Mouse (Mus musculus): ENCODE results near the gene Tln2. TPM values are rescaled to one million over a fixed set of nuclear protein-coding genes. Genes with fewer than 3 reads are reported as not detected.

Tln2 gene
- polyA plus RNA-seq (2016; fragmentation: Nextera tagmentation; extraction: Ambion mirVana) = 19.0 and 23.4 TPM in 2 replicates

GRCm38 (mm10) chr9:67559603-67560002, at the start of gene Tln2:
Gene Tln2 (minus strand): TSS chr9:67559703.
- no peaks in the 10 kb centered on the region for H3K4me1 ChIP-seq
- no peak within 1 kb of the TSS for H3K4me2 ChIP-seq (replicated peaks)
- H3K36me3 ChIP-seq = no peaks in the 10 kb centered on the region; the same call in 1 of the 2 replicates
- H3K9ac ChIP-seq = no peak within 1 kb of the TSS
- H3K27me3 ChIP-seq (replicated peaks) = no peaks in the 10 kb centered on the region
- H3K4me3 ChIP-seq = no peak within 1 kb of the TSS
- ATAC-seq (ENCODE audit: low FRiP score, low read depth) = no peak
- H3K9me3 ChIP-seq = 0 out of 2 replicates have a peak, but pooled peaks cover 4% of the 10 kb centered on the region
- 88% methylated on average over 4 of the region's 4 CpGs for WGBS
- no peak within 1 kb of the TSS for H3K27ac ChIP-seq

- Histone ChIP-seq H3K4me1 (no peaks in the 10 kb centered on the region), H3K4me3 (no peak overlapping the region), H3K27ac (no peak overlapping the region), H3K4me2 (replicated peaks) (no peak overlapping the region), H3K9ac (no peak overlapping the region), H3K27me3 (replicated peaks) (no peaks in the 10 kb centered on the region), H3K9me3 (no peaks in the 10 kb centered on the region), H3K36me3 (no peaks in the 10 kb centered on the region)
- ATAC-seq (ENCODE audit: low FRiP score, low read depth) = no peak
- WGBS = 83% methylated on average over 1 of the region's 1 CpGs
Observed at GRCm38 (mm10) chr9:67609226-67609625, 49.7 kb upstream of the Tln2 start.

GRCm38 (mm10) chr9:67607786-67608366, 48.4 kb upstream of the Tln2 start:
- Histone ChIP-seq H3K4me2 (replicated peaks) (no peak overlapping the region), H3K27ac (no peak overlapping the region), H3K27me3 (replicated peaks) (no peaks in the 10 kb centered on the region), H3K9ac (no peak overlapping the region), H3K4me1 (no peaks in the 10 kb centered on the region), H3K36me3 (no peaks in the 10 kb centered on the region), H3K9me3 (no peaks in the 10 kb centered on the region), H3K4me3 (no peak overlapping the region)
- 73% methylated on average over 9 of the region's 9 CpGs for WGBS
- no peak for ATAC-seq (ENCODE audit: low FRiP score, low read depth)

- WGBS = 77% methylated on average over 6 of the region's 6 CpGs
Observed at GRCm38 (mm10) chr9:67607268-67607667, 47.8 kb upstream of the Tln2 start.

GRCm38 (mm10) chr9:67605867-67606435, 46.4 kb upstream of the Tln2 start:
- H3K36me3 ChIP-seq = no peaks in the 10 kb centered on the region
- no peaks in the 10 kb centered on the region for H3K4me1 ChIP-seq
- 47% methylated on average over 7 of the region's 7 CpGs for WGBS
- H3K9ac ChIP-seq = no peak overlapping the region
- H3K4me2 ChIP-seq (replicated peaks) = no peak overlapping the region
- H3K27me3 ChIP-seq (replicated peaks) = no peaks in the 10 kb centered on the region
- H3K27ac ChIP-seq = no peak overlapping the region
- no peak for ATAC-seq (ENCODE audit: low FRiP score, low read depth)
- H3K9me3 ChIP-seq = no peaks in the 10 kb centered on the region
- H3K4me3 ChIP-seq = no peak overlapping the region

More at GRCm38 (mm10) chr9:67607268-67607667, 47.8 kb upstream of the Tln2 start:
- no peaks in the 10 kb centered on the region for H3K4me1 ChIP-seq
- H3K36me3 ChIP-seq = no peaks in the 10 kb centered on the region
- ATAC-seq (ENCODE audit: low FRiP score, low read depth) = no peak
- no peak overlapping the region for H3K27ac ChIP-seq
- no peak overlapping the region for H3K9ac ChIP-seq
- H3K9me3 ChIP-seq = no peaks in the 10 kb centered on the region
- H3K4me3 ChIP-seq = no peak overlapping the region
- H3K4me2 ChIP-seq (replicated peaks) = no peak overlapping the region
- no peaks in the 10 kb centered on the region for H3K27me3 ChIP-seq (replicated peaks)

- no peaks in the 10 kb centered on the region for H3K9me3 ChIP-seq
- no peaks in the 10 kb centered on the region for H3K36me3 ChIP-seq
- H3K27me3 ChIP-seq (replicated peaks) = no peaks in the 10 kb centered on the region
- no peak overlapping the region for H3K9ac ChIP-seq
- no peak overlapping the region for H3K27ac ChIP-seq
- ATAC-seq (ENCODE audit: low FRiP score, low read depth) = no peak
- H3K4me3 ChIP-seq = no peak overlapping the region
- no peaks in the 10 kb centered on the region for H3K4me1 ChIP-seq
- H3K4me2 ChIP-seq (replicated peaks) = no peak overlapping the region
Observed at GRCm38 (mm10) chr9:67604940-67605339, 45.4 kb upstream of the Tln2 start.

GRCm38 (mm10) chr9:67602347-67602746, 42.8 kb upstream of the Tln2 start:
- H3K4me2 ChIP-seq (replicated peaks) = no peak overlapping the region
- H3K4me3 ChIP-seq = no peak overlapping the region
- no peaks in the 10 kb centered on the region for H3K36me3 ChIP-seq
- ATAC-seq (ENCODE audit: low FRiP score, low read depth) = no peak
- no peaks in the 10 kb centered on the region for H3K4me1 ChIP-seq
- no peak overlapping the region for H3K27ac ChIP-seq
- 85% methylated on average over 5 of the region's 5 CpGs for WGBS
- H3K9me3 ChIP-seq = no peaks in the 10 kb centered on the region
- no peaks in the 10 kb centered on the region for H3K27me3 ChIP-seq (replicated peaks)
- no peak overlapping the region for H3K9ac ChIP-seq

GRCm38 (mm10) chr9:67595221-67595620, 35.7 kb upstream of the Tln2 start:
- no peak overlapping the region for H3K27ac ChIP-seq
- WGBS = 91% methylated on average over 5 of the region's 5 CpGs
- H3K36me3 ChIP-seq = no peaks in the 10 kb centered on the region
- no peak overlapping the region for H3K9ac ChIP-seq
- no peaks in the 10 kb centered on the region for H3K9me3 ChIP-seq
- H3K27me3 ChIP-seq (replicated peaks) = no peaks in the 10 kb centered on the region
- no peak for ATAC-seq (ENCODE audit: low FRiP score, low read depth)
- H3K4me1 ChIP-seq = no peaks in the 10 kb centered on the region
- no peak overlapping the region for H3K4me3 ChIP-seq
- H3K4me2 ChIP-seq (replicated peaks) = no peak overlapping the region

- 95% methylated on average over 9 of the region's 9 CpGs for WGBS
- ATAC-seq (ENCODE audit: low FRiP score, low read depth) = no peak
- H3K27me3 ChIP-seq (replicated peaks) = no peaks in the 10 kb centered on the region
- H3K4me3 ChIP-seq = no peak overlapping the region
- H3K36me3 ChIP-seq = no peaks in the 10 kb centered on the region
- H3K9me3 ChIP-seq = no peaks in the 10 kb centered on the region
- H3K27ac ChIP-seq = no peak overlapping the region
- H3K9ac ChIP-seq = no peak overlapping the region
- no peak overlapping the region for H3K4me2 ChIP-seq (replicated peaks)
- H3K4me1 ChIP-seq = no peaks in the 10 kb centered on the region
Observed at GRCm38 (mm10) chr9:67593469-67594141, 34.1 kb upstream of the Tln2 start.

GRCm38 (mm10) chr9:67592726-67593125, 33.2 kb upstream of the Tln2 start:
- Histone ChIP-seq H3K36me3 (no peaks in the 10 kb centered on the region), H3K27me3 (replicated peaks) (no peaks in the 10 kb centered on the region), H3K27ac (no peak overlapping the region), H3K9me3 (no peaks in the 10 kb centered on the region), H3K4me2 (replicated peaks) (no peak overlapping the region), H3K4me1 (no peaks in the 10 kb centered on the region), H3K4me3 (no peak overlapping the region), H3K9ac (no peak overlapping the region)
- no peak for ATAC-seq (ENCODE audit: low FRiP score, low read depth)
- 91% methylated on average over 5 of the region's 5 CpGs for WGBS

- H3K4me3 ChIP-seq = no peak overlapping the region
- no peaks in the 10 kb centered on the region for H3K4me1 ChIP-seq
- H3K36me3 ChIP-seq = no peaks in the 10 kb centered on the region
- no peak overlapping the region for H3K9ac ChIP-seq
- H3K4me2 ChIP-seq (replicated peaks) = no peak overlapping the region
- H3K9me3 ChIP-seq = no peaks in the 10 kb centered on the region
- 86% methylated on average over 3 of the region's 3 CpGs for WGBS
- no peaks in the 10 kb centered on the region for H3K27me3 ChIP-seq (replicated peaks)
- no peak for ATAC-seq (ENCODE audit: low FRiP score, low read depth)
- no peak overlapping the region for H3K27ac ChIP-seq
Observed at GRCm38 (mm10) chr9:67587111-67587510, 27.6 kb upstream of the Tln2 start.

GRCm38 (mm10) chr9:67586489-67586888, 27.0 kb upstream of the Tln2 start:
- Histone ChIP-seq H3K27ac (no peak overlapping the region), H3K4me3 (no peak overlapping the region), H3K9ac (no peak overlapping the region), H3K4me2 (replicated peaks) (no peak overlapping the region), H3K9me3 (no peaks in the 10 kb centered on the region), H3K4me1 (no peaks in the 10 kb centered on the region), H3K36me3 (no peaks in the 10 kb centered on the region), H3K27me3 (replicated peaks) (no peaks in the 10 kb centered on the region)
- WGBS = 86% methylated on average over 1 of the region's 1 CpGs
- ATAC-seq (ENCODE audit: low FRiP score, low read depth) = no peak

- H3K9ac ChIP-seq = no peak overlapping the region
- no peak overlapping the region for H3K27ac ChIP-seq
- no peaks in the 10 kb centered on the region for H3K36me3 ChIP-seq
- WGBS = 90% methylated on average over 10 of the region's 10 CpGs
- H3K4me3 ChIP-seq = no peak overlapping the region
- ATAC-seq (ENCODE audit: low FRiP score, low read depth) = no peak
- no peak overlapping the region for H3K4me2 ChIP-seq (replicated peaks)
- no peaks in the 10 kb centered on the region for H3K4me1 ChIP-seq
- H3K27me3 ChIP-seq (replicated peaks) = no peaks in the 10 kb centered on the region
- no peaks in the 10 kb centered on the region for H3K9me3 ChIP-seq
Observed at GRCm38 (mm10) chr9:67584871-67585270, 25.4 kb upstream of the Tln2 start.
